Mouse (Mus musculus): ENCODE data around the gene Cd300ld3.

DNA sequence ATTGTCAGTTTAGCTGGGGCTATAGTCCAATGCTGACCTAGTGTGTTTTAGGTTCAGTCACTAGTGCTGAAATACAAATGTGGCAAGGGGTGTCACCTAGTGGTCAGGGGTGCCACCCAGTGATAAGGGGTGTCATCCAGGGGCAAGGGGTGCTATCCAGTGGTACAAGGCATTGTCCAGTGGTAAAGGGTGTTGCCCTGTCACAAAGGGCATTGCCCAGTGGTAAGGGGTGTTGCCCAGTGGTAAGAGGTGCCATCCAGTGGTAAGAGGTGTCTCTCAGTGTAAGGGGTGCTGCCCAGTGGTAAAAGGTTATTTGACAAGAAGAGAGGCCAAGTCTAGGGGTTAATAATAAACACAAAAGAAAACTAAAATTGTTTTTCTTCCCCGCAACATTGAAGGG is 29.2 kb upstream of the Cd300ld3 start:
- TF ChIP-seq CTCF (IDR thresholded peaks at IDR 0.05; ENCODE audit: borderline replicate concordance, insufficient read depth, low read depth, low read length), result no peak
- TF ChIP-seq POLR2A (IDR thresholded peaks at IDR 0.05; ENCODE audit: borderline replicate concordance, insufficient read depth, low read length), result no peak
